Mouse (Mus musculus) limb, embryonic 13.5 days (tissue): ENCODE measurements around the gene Rhbdl3. TPM values are rescaled to one million over a fixed set of nuclear protein-coding genes. Genes with fewer than 3 reads are reported as not detected.

ENCODE experiments used
- ATAC-seq: fragments of 200-750 bp; cut with Nextera tagmentation; 2 replicates; pipeline ENCODE4 v1.8.0; 2017; ENCODE audit warnings: low read depth, moderate number of reproducible peaks, moderate TSS enrichment; ENCODE audit not compliant: low FRiP score
- H3K27ac ChIP-seq: fragments of 300-500 bp; sonication (generic); 2 replicates; pipeline ENCODE4 v1.5.1; 2015; ENCODE audit warnings: inconsistent platforms, mild to moderate bottlenecking, moderate library complexity
- H3K27me3 ChIP-seq: fragments of 300-500 bp; sonication (generic); 2 replicates; pipeline ENCODE4 v1.6.1; 2015; ENCODE audit warnings: mild to moderate bottlenecking, inconsistent platforms
- H3K36me3 ChIP-seq: fragments of 300-500 bp; sonication (generic); 2 replicates; pipeline ENCODE4 v1.6.1; 2015; ENCODE audit warnings: inconsistent platforms, mild to moderate bottlenecking, moderate library complexity
- H3K4me1 ChIP-seq: fragments of 300-500 bp; sonication (generic); 2 replicates; pipeline ENCODE4 v1.6.1; 2015; ENCODE audit warnings: inconsistent platforms
- H3K4me2 ChIP-seq: fragments of 300-500 bp; sonication (generic); replicated peaks from 2 replicates; pipeline ENCODE4 v1.6.1; 2015; ENCODE audit warnings: inconsistent platforms, mild to moderate bottlenecking, moderate library complexity
- H3K4me3 ChIP-seq: fragments of 300-500 bp; sonication (generic); 2 replicates; pipeline ENCODE4 v1.5.1; 2015; ENCODE audit warnings: moderate library complexity, mild to moderate bottlenecking, inconsistent platforms
- H3K9ac ChIP-seq: fragments of 300-500 bp; sonication (generic); 2 replicates; pipeline ENCODE4 v1.6.1; 2015; ENCODE audit warnings: mild to moderate bottlenecking, inconsistent platforms
- H3K9me3 ChIP-seq: fragments of 300-500 bp; sonication (generic); 2 replicates; pipeline ENCODE4 v1.6.1; 2016; ENCODE audit warnings: inconsistent platforms
- WGBS: fragments of 180-500 bp; shearing (Covaris S2); methylation state at CpG from one replicate; pipeline ENCODE4 v1.1.7; 2015; 5-methylcytosine and 5-hydroxymethylcytosine counted together
- polyA plus RNA-seq: library from polyadenylated mRNA; unstranded; fragments of >200 nt; fragmentation: Nextera tagmentation; extraction: Ambion mirVana; gene quantifications from 2 replicates; pipeline ENCODE4 v1.2.1, GENCODE M21; 2015

The Rhbdl3 gene
- polyA plus RNA-seq, 1 experiment from 2014 or later: 3.5 TPM

DNA sequence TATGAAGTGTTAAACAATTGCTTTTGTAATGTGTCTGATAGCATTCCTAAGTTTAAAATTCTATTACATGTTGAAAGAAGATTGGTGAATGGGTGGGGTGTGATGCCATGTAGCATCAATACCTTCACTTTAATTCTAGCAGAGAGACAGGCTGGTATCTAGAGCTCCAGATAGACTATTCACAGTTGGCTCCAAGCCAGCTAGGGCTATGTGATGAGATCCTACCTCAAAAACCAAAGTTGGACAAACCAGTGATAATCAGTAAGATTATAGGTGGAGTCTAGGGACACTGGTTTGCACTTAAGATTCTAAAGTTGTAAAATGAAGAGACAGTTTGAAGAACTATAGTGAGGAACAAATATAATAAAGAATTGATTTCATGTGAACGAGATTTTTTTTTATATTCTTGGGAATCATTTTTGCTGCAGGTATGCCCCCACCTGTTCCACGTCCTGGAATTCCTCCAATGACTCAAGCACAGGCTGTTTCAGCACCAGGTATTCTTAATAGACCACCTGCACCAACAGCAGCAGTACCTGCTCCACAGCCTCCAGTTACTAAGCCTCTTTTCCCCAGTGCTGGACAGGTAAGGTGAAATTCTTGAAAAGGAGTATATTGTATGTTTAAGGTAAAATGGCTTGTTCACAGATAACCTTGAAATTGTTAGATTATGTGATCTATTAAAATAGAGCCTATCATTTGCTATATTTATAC, 90.9 kb downstream of the Rhbdl3 start:
- Histone ChIP-seq H3K4me3 (no peak overlapping the region), H3K4me2 (no peak overlapping the region), H3K4me1 (0 out of 2 replicates have a peak, but pooled peaks cover 2% of the 10 kb centered on the region), H3K9ac (no peak overlapping the region), H3K27ac (no peak overlapping the region), H3K27me3 (no peaks in the 10 kb centered on the region), H3K9me3 (no peaks in the 10 kb centered on the region), H3K36me3 (peaks cover 73% of the 10 kb centered on the region)
- whole genome bisulfite sequencing: 92% methylated on average over 2 of the region's 2 CpGs
- no peak for ATAC-seq

DNA sequence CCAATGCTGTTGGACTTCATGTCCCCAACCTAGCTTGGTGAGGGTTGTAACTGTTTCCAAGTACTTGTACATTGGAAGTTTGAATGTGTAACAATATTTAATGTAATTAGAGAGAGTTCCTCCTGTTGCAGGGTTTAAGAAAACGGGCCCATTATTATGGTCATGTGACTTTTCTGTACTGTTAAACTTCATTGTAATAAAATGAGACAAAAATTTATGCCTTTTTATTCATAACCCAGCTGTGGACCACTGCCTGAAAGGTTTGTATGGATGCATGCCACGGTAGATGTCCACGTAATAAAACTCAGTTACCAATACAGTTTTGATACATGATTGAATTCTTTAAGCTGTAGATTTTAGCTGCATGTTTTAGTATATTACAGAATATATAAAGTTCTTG, 95.2 kb downstream of the Rhbdl3 start:
- Histone ChIP-seq H3K27me3 (no peaks in the 10 kb centered on the region), H3K9ac (no peak overlapping the region), H3K4me1 (no peaks in the 10 kb centered on the region), H3K36me3 (peaks cover 74% of the 10 kb centered on the region), H3K4me2 (no peak overlapping the region), H3K4me3 (no peak overlapping the region), H3K27ac (no peak overlapping the region), H3K9me3 (no peaks in the 10 kb centered on the region)
- 92% methylated on average over 3 of the region's 3 CpGs for WGBS
- ATAC-seq: no peak

GRCm38 (mm10) chr11:80396617-80397016, 95.9 kb downstream of the Rhbdl3 start:
- Histone ChIP-seq H3K36me3 (peaks cover 73% of the 10 kb centered on the region), H3K4me1 (no peaks in the 10 kb centered on the region), H3K27me3 (no peaks in the 10 kb centered on the region), H3K4me3 (no peak overlapping the region), H3K9me3 (no peaks in the 10 kb centered on the region), H3K9ac (no peak overlapping the region), H3K27ac (no peak overlapping the region), H3K4me2 (no peak overlapping the region)
- WGBS: 92% methylated on average over 4 of the region's 4 CpGs
- ATAC-seq: no peak

Other genes starting within 250 kb of the Rhbdl3 start
- 51.3 and 55.3 TPM in 2 replicates for gene Crlf3, start 219.9 kb upstream of the Rhbdl3 start, polyA plus RNA-seq
- 13.3 and 14.1 TPM in 2 replicates for gene Atad5, start 211.5 kb upstream of the Rhbdl3 start, polyA plus RNA-seq
- gene Tefm, start 158.7 kb upstream of the Rhbdl3 start, polyA plus RNA-seq: 31.2 and 34.2 TPM in 2 replicates
- gene Adap2, start 146.8 kb upstream of the Rhbdl3 start, polyA plus RNA-seq: 1.3 and 1.6 TPM in 2 replicates
- gene Rnf135, start 117.1 kb upstream of the Rhbdl3 start, polyA plus RNA-seq: 7.5 and 7.6 TPM in 2 replicates
- gene Rhot1, start 91.9 kb upstream of the Rhbdl3 start, polyA plus RNA-seq: 55.8 and 57.0 TPM in 2 replicates
- 25.8 and 27.0 TPM in 2 replicates for gene 5730455P16Rik, start 77.1 kb downstream of the Rhbdl3 start, polyA plus RNA-seq
- gene Zfp207, start 82.4 kb downstream of the Rhbdl3 start, polyA plus RNA-seq: 253 and 263 TPM in 2 replicates
- 332 and 353 TPM in 2 replicates for gene Psmd11, start 127.7 kb downstream of the Rhbdl3 start, polyA plus RNA-seq
- gene Cdk5r1, start 176.1 kb downstream of the Rhbdl3 start, polyA plus RNA-seq: 3.3 and 3.7 TPM in 2 replicates